Mouse (Mus musculus) small intestine, adult 2 months (tissue): ENCODE data around the gene Reln.

Source experiments
- CTCF ChIP-seq: fragments of 200-500 bp; IDR thresholded peaks from 2 replicates; pipeline ENCODE4 v1.5.1; 2012; ENCODE audit warnings: low read depth, mild to moderate bottlenecking, control low read depth, inconsistent platforms, low read length, moderate library complexity, mixed read lengths; ENCODE audit not compliant: insufficient replicate concordance, insufficient read length; ENCODE audit errors: extremely low read depth
- POLR2A ChIP-seq: fragments of 200-500 bp; IDR thresholded peaks from 2 replicates; pipeline ENCODE4 v1.6.1; 2012; ENCODE audit warnings: low read depth, mild to moderate bottlenecking, control low read depth, inconsistent platforms, low read length, moderate library complexity

GRCm38 (mm10) chr5:21931151-21931550 lies 413.4 kb downstream of the Reln start:
- TF ChIP-seq CTCF (no peak), POLR2A (no peak)
